Mouse (Mus musculus) cerebellum, postnatal 10 days (tissue): ENCODE measurements around the gene Tlk1.

Experiments
- DNase-seq, 2 experiments: peaks; one replicate each; pipeline ENCODE4 v3.0.0; 2021; ENCODE audit warnings: mixed read lengths in 2 of 2

The Tlk1 gene

GRCm38 (mm10) chr2:70825371-70826051 is at the start of gene Tlk1:
TSS of gene Tlk1 (minus strand) at chr2:70825728.
- DNase-seq: peak; percentile 86 to 92

- DNase-seq: no peak
These were observed 49.6 kb upstream of the Tlk1 start for GRCm38 (mm10) chr2:70875129-70875528.

DNA sequence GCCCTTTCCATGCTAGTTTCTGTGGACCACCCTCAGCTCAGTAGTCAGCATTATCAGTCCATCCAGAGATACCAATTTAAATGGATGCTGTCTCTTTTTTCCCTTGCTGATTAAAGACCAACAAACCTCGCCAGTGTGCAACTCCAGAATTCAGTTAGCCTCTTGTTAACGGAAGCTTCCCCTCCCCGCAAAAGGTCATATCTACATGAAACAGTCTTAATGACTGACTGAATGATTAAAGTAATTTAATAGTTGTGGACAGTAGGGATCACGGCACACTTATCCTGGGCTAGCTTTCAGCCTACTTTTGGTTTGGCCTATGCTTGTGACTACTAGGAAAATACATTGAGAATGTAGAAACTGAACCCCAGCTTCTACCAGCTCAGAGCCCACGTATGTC is 47.6 kb upstream of the Tlk1 start:
- no peak for DNase-seq

DNA sequence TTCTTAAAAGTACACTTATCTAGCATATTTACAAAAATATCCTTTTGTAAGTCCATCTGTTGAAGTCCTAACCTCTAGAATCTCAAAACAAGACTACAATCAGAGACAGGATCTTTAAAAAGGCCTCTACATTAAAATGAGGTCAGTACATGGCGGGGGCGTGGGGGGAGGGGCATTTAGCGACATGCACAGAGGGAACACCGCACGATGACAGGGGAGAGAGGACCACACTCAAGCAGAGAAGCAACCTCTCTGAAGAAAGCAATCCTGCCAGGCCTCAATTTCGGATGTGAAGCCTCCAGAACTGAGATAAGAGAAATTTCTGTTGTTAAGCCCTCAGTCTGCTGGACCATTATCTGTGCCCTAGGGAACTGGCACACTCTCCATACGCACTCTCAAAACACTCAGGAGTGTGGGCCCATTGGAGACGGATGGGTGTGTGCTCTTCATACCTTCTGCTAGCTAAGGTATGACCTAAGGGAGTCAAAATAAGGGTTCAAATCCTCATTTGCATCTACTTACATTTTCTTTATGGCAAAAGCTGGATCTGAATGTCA is 46.0 kb upstream of the Tlk1 start:
- peak; percentile 22 to 25 for DNase-seq

DNA sequence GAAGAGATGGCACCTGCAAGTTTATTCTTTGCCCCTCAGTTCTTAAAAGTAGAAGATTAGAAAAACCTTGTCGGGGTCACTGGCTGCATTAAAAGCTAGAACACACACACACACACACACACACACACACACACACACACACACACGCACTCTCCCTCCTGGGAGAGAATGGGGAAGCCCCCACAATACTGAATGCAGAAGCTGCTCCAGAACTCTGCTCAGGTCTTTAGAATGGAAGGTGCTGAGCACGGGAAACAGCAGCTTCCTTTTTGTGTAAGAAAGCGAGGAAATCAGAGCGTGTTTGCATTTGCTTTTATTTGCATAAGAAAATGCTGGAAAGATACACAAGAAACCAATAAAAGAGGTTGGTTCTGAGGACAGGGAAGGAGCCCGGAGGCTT is 45.3 kb upstream of the Tlk1 start:
- no peak for DNase-seq

- DNase-seq: no peak
These were observed 43.6 kb upstream of the Tlk1 start for GRCm38 (mm10) chr2:70869116-70869515.

DNA sequence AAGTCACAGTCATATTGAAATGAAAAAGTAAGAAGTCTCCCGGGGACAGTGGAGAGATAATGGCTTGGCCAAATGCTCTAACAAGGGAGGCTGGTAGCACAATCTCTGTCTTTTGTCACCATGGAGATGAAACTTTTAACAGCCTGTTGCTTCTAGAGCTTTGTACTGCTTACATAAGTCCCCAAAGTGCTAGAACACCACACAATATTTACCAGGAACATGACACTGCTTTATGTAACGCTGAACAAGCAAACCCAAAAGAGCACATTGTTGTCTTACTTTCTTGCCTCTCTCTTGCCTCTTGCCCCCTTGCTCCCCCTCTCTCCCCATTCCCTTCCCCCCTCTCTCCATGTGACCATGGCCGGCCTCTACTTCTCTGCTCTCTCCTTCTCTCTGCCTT is 41.7 kb upstream of the Tlk1 start:
- no peak for DNase-seq

DNA sequence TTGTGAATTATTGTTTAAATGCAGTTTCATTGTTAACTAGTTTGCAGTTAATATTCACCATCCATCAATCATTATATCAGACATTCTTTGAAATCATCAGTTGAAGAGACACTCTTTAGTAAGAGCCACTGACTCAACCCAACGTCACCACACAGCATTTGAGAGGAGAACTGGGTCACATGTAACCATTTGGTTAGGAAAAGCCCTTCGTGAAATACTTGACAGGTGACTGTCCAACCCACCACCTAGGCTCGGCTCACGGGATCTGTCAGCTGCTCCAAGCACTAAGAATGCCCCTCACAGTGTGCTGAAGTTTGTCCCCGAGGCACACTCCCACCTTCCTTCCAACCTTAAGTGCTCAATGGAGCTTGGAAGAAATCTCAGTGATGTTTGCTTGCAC is 37.4 kb upstream of the Tlk1 start:
- DNase-seq: no peak

DNA sequence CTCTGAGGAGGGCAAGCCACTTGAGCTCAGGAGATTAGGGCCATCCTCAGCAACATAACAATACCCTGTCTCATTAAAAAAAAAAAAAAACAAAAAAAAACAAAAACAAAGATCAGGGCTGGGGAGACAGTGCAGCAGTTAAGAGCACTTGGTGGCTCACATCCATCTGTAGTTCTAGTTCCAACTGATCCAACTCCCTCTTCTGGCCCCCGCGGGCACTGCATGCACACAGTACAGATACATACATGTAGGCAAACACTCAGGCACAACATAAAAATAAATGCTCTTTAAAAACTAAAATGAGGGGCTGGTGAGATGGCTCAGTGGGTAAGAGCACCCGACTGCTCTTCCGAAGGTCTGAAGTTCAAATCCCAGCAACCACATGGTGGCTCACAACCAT is 34.2 kb upstream of the Tlk1 start:
- peak in 1 of 2 experiments; percentile 23 for DNase-seq

GRCm38 (mm10) chr2:70856971-70857370 is 31.4 kb upstream of the Tlk1 start:
- no peak for DNase-seq

DNA sequence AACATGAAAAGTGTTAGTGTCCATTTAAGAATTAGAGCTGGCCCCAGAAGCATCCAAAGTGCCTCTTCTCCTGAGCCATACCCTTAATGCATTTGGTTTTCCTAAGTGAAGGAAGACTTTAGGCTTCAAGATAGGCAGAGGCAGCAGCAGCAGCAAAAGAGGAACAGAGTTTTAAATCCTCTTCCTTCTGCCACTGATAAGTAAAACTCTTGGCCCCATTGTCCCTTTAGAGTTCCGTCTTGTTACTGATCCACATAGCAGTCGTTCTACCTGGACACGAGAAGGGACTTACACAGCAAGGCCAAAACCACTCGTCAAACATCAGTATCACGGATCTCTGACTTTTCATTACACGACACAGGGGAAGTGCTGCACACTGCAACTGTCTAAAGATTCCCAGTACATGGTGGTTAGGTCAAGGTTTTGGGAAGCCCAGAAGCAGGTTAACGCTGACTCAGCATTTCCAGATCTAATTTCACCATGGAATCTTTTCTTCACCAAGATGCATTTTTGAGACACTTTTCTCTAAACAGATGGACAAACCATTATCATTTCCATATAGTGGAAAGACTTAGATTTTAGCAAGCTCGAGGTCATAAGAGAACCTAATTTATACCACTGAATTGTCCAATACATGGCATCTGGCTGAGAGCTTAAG is 28.8 kb upstream of the Tlk1 start:
- DNase-seq: no peak

DNA sequence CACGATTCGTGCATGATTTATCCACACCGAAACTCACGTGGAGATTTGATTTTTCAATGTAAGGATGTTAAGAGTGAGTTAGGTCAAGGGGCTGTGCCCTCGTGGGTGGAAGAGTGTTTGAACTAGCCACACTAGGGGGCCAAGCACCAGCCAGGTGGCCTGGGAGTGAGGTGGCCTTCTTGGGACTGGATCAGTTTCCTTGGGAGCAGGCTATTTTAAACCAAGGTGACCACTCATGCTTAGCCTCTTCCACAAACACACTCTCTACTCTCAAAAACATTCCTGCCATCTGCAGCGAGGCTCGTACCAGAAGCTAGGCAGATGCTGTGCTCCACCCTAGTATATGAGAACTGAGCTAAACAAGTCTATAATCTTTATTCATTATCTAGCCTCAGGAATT is 27.8 kb upstream of the Tlk1 start:
- peak in 1 of 2 experiments; percentile 9 for DNase-seq

- peak; percentile 11 to 20 for DNase-seq
These were observed 27.3 kb upstream of the Tlk1 start for GRCm38 (mm10) chr2:70852796-70853221.

DNA sequence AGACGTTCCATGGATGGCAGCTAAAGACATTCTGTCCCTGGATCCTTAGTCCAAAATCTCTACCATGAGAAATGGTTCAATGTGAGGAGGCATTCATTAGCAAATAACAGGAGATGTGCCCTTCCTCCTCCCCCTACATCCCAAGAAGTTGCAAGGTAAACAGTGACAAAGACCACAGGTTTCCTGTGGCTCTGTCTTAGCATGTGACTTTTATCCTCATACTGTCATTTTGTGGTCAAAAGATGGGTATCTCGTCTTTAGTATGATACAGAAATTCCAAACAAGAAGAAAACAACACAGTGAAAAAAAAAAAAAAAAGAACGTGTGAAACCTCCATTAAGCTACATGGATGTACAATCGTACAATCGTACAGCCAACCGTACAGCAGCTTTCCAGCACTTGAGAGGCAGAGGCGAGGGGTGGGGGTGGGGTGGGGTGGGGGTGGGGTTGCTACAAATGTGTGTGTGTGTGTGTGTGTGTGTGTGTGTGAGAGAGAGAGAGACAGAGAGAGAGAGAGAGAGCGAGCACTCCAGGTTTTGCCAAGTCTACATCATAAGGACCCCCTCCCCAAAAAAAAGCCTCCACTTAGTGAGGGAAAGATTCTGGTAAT is 26.8 kb upstream of the Tlk1 start:
- no peak for DNase-seq

GRCm38 (mm10) chr2:70845871-70846270 is 20.3 kb upstream of the Tlk1 start:
- DNase-seq: no peak

DNA sequence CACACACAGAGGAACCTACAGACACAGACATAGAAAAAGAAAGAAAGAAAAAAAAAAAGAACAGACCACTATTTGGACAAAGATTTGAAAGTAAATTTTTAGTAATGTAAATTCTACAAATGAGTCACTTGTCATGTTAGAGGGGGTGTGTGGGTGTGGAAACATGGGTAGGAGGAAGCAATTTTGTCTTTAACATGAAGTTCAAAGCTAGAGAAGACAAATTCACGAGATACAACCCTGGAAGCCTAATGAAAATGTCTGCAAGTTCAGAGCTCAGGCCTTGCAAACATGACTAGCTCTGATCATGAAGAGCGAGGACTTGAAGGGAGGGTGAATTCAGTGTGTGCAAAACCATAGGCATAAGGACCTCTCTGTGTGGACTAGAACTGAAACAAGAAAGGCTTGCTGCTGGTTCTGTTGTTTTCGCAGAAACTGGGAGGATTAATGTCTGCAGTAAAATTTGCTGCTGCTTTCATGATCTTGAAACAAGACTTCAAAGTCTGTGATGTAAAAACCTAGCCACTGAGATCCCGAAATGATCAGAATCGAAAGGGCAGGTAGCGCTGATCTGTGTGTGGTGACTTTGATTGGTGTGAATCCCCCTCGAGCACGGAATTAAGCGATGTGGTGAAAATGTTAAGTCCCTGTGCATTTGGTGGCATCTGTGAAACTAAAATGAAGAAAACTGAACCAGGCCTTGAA is 19.3 kb upstream of the Tlk1 start:
- no peak for DNase-seq

- DNase-seq: peak; percentile 26 to 40
These were observed 16.6 kb upstream of the Tlk1 start for GRCm38 (mm10) chr2:70842049-70842618.

GRCm38 (mm10) chr2:70838536-70839216 is 13.1 kb upstream of the Tlk1 start:
- no peak for DNase-seq

DNA sequence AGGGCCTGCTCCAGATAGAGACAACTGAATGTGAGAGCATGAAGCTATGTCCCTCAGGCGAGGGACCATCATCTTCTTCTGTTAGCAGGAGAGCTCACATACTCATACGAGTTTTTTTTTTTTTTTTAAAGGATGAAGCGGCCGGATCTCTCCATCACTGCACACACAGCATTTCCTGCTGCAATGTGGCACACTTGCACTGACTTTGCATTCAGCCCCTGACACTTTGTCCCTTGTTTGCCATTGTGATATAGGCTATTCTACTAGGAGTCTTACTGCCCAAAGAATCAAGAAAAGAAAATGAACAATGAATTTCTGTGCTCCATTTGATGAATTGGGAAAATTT is 10.8 kb upstream of the Tlk1 start:
- DNase-seq: no peak

DNA sequence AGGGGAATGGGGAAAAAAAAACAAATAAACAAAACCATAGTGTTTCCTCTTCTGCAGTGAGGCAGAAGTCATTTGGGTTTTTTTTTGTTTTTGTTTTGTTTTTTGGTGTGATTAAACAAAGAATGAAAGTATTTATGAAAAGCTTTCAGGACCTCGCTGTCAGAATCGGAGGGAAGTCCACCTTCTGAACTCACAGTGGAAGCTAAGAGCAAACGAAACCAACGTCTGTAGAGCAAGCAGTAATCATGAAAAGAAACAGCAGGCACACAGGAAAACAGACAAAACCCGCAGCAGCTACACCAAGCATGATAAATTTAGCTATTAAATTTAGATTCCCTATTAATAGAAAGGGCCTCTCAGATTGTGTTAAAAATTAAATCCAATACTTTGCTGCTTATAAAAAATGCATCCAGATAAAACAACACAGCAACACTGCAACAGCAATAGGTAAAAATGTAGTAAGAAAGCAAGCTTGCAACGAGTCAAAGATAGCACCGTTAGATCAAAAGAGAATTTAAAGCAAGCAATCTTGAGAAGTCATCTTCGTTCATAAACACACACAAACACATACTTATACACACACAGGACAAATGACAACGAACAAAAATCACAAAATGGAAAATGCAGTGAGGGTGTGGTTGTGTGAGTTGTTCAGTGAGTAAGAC is 10.2 kb upstream of the Tlk1 start:
- DNase-seq: no peak

- DNase-seq: no peak
These were observed 9.7 kb upstream of the Tlk1 start for GRCm38 (mm10) chr2:70835209-70835608.

GRCm38 (mm10) chr2:70833261-70833660 is 7.7 kb upstream of the Tlk1 start:
- no peak for DNase-seq
